Mouse (Mus musculus): ENCODE measurements at regions not wholly inside any gene's neighbourhood (a gene's known extent, or its start where the extent isn't known, plus 50 kb on each side); places are given as distances from the start of the nearest gene placed in this dataset.
A peak's percentile ranks its signal among the peaks of the same experiment; 100 is the strongest.

DNA sequence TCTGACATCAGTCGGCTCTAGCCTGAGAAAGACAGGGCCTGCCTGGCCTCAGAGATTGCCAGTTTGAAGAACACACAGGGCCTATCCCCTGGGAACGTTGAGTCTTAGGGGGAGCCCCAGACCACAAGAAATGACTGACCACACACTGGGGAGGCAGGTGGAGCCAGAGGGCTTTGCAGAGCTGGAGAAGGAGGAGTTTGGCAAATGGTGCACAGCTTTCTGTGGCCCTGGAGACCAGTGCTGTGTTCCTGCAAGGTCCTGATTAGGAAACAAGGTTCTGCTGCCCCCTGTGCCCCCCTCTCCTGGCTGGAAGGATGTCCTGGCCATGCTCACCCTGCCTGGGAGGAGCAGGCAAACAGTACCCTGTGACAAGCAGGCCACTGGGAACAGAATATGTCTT is 82.2 kb upstream of the 1600014C23Rik start:
- Histone ChIP-seq H3K27me3 (replicated peaks) (no peaks in the 10 kb centered on the region), H3K4me2 (no peak overlapping the region), H3K9ac (replicated peaks) (no peak overlapping the region), H3K36me3 (no peaks in the 10 kb centered on the region), H3K4me3 (replicated peaks) (no peak overlapping the region), H3K27ac (replicated peaks) (no peak overlapping the region), H3K4me1 (no peaks in the 10 kb centered on the region), H3K9me3 (replicated peaks) (no peaks in the 10 kb centered on the region)
- ATAC-seq (ENCODE audit: low FRiP score) = no peak
- 42% methylated on average over 2 of the region's 2 CpGs for WGBS

DNA sequence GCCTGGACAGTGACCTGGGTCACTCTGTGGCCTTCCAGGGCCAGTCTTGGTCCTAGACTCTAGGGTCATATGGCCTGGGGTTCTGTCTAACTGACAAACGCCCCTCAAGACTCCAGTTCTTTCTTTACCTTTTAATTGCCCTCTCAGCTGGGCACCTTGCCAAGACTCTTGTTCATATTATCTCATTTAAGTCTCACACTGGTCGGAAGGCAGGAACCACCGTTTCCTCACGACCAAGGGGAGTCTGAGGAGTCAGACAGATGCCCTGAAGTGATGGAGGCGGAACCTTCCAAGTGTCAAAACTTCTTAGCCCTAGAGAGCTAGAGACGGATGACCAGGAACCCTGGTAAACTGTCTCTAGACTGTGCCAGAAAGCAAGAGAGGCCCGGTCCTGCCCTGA is 81.7 kb upstream of the 1600014C23Rik start:
- no peaks in the 10 kb centered on the region for H3K4me1 ChIP-seq
- no peak overlapping the region for H3K27ac ChIP-seq (replicated peaks)
- H3K4me3 ChIP-seq (replicated peaks) = no peak overlapping the region
- H3K9me3 ChIP-seq (replicated peaks) = no peaks in the 10 kb centered on the region
- WGBS = 51% methylated on average over 7 of the region's 7 CpGs
- H3K4me2 ChIP-seq = no peak overlapping the region
- no peaks in the 10 kb centered on the region for H3K36me3 ChIP-seq
- H3K9ac ChIP-seq (replicated peaks) = no peak overlapping the region
- no peaks in the 10 kb centered on the region for H3K27me3 ChIP-seq (replicated peaks)
- no peak for ATAC-seq (ENCODE audit: low FRiP score)

DNA sequence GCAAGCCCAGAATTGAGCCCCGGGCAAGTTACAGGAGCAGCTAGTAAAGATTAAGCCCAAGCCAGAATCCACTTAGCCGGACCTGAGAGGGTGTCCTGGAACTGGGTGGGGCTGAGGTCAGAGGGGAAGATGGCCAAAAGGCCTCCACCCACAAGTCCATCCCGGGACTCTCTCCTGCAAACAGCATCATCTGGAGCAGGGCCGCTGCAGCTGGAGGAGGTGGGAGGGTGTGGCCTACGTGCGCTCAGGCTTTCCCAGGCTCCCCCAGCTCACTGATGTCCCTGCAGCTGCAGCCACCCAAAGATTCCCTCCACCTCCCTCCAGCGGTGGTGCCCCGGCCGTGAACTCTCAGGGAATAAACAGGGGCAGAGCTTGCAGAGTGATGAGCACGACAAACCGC is 80.9 kb upstream of the 1600014C23Rik start:
- Histone ChIP-seq H3K27ac (replicated peaks) (no peak overlapping the region), H3K9me3 (replicated peaks) (no peaks in the 10 kb centered on the region), H3K36me3 (no peaks in the 10 kb centered on the region), H3K4me1 (no peaks in the 10 kb centered on the region), H3K4me3 (replicated peaks) (no peak overlapping the region), H3K4me2 (no peak overlapping the region), H3K9ac (replicated peaks) (no peak overlapping the region), H3K27me3 (replicated peaks) (no peaks in the 10 kb centered on the region)
- ATAC-seq (ENCODE audit: low FRiP score) = no peak
- 29% methylated on average over 11 of the region's 11 CpGs for WGBS

DNA sequence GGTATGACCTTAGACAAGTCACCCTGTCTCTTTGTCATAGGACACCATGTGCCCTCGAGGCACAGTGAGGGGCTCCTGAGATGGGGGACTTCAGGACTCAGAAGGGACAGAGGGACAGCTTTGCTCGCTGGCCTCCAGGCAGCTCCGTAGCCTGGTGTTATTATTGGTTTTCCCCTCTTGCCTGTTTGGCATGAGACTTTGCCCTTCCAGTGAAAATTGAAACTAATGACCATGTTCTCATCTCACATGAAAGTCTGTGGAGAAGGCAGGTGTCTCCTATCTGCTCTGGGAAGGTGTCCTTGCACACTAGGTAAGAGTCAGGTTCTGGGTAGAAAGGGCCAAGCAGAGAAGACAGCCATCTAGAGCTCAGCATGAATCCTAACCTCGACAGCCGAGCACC is 80.3 kb upstream of the 1600014C23Rik start:
- Histone ChIP-seq H3K27me3 (replicated peaks) (no peaks in the 10 kb centered on the region), H3K4me2 (no peak overlapping the region), H3K4me3 (replicated peaks) (no peak overlapping the region), H3K4me1 (no peaks in the 10 kb centered on the region), H3K9me3 (replicated peaks) (no peaks in the 10 kb centered on the region), H3K36me3 (no peaks in the 10 kb centered on the region), H3K9ac (replicated peaks) (no peak overlapping the region), H3K27ac (replicated peaks) (no peak overlapping the region)
- 78% methylated on average over 5 of the region's 5 CpGs for WGBS
- no peak for ATAC-seq (ENCODE audit: low FRiP score)

DNA sequence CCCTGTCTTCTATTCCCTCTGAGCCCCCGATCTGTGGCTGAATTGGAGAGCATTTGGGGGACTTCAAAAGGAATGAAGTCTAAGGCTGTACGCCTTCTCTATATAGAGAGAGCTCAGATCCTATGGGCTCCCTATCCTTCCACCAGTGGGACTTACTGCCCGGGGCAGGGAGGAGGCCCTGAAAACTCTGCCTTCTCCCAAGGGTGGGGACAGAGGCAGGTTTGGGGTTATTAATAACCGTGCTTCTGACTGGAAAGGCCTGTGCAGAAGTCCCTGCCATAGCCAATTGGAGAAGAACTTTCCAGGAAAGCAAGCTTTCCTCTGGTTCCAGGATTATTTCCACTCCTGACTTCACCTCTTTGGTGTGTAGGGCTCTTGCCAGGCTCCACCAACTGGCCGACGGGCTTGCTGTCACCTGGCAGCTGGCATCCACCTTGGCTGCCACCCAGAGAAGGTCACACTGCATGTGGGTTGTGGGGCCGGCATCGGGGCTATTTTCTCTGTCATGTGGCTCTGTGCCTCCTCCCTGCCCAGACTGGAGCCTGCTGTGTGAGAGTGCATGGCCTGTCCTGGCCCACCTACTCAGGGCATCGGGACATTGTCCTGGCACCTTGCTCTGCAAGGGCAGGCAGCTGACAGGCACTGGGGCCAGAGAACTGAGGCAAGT is 78.8 kb upstream of the 1600014C23Rik start:
- no peak for ATAC-seq (ENCODE audit: low FRiP score)
- Histone ChIP-seq H3K36me3 (no peaks in the 10 kb centered on the region), H3K27me3 (replicated peaks) (peaks cover 2% of the 10 kb centered on the region; the same call in 1 of the 2 replicates), H3K4me2 (no peak overlapping the region), H3K4me3 (replicated peaks) (no peak overlapping the region), H3K9me3 (replicated peaks) (no peaks in the 10 kb centered on the region), H3K9ac (replicated peaks) (no peak overlapping the region), H3K4me1 (peaks cover 4% of the 10 kb centered on the region; the same call in 1 of the 2 replicates), H3K27ac (replicated peaks) (no peak overlapping the region)
- WGBS = 79% methylated on average over 9 of the region's 9 CpGs

DNA sequence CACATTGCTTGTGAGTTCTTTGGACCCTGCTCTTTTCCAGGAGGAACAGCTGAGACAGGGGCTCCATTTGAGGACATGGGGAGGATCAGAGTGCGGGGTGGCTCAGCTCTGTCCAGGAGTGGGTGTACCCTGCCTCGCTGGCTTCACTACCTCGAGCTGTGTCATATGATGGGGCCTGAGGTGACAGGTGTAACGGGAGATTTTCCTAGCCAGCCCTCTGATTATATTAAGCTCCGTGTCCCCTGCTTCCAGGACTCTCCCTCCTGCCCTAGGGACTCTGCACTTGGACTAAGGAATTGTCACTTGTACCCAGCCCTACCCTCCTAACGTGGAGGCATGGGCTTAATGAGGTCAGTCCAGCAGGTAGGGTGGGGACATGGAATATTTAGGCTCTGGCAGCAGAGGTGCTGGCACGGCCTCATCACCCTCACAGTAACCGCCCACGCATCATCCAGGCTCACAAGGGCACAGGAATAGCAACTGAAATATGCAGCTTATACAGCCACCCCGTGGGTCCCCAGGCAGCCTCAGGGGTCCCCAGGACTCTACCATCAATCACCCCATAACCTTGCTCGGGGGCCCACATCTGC is 78.1 kb upstream of the 1600014C23Rik start:
- peaks cover 3% of the 10 kb centered on the region for H3K27me3 ChIP-seq (replicated peaks)
- no peak for ATAC-seq (ENCODE audit: low FRiP score)
- WGBS = 83% methylated on average over 11 of the region's 11 CpGs

DNA sequence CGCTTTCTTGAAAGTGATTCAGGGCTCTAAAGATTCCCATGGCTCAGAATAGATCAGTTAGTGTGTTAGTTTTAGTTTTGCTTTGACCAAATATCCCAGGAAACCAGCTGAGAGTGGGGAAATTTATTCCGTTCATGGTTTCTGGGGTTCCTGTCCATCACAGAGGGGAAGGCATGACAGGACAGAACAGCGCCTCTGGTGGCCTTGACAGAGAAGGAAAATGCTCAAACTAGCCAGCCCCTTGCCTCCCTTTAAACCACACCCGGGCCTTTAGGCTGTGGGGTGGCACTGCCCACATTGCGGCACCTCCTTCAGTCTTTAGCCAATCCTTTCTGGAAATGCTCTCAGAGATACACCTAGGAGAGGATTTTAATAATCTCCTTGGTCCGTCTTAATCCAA is 76.1 kb upstream of the 1600014C23Rik start:
- no peaks in the 10 kb centered on the region for H3K9me3 ChIP-seq (replicated peaks)
- no peak overlapping the region for H3K4me2 ChIP-seq
- H3K27me3 ChIP-seq (replicated peaks) = peaks cover 22% of the 10 kb centered on the region
- H3K27ac ChIP-seq (replicated peaks) = no peak overlapping the region
- no peak overlapping the region for H3K4me3 ChIP-seq (replicated peaks)
- peaks cover 22% of the 10 kb centered on the region for H3K4me1 ChIP-seq
- H3K9ac ChIP-seq (replicated peaks) = no peak overlapping the region
- no peak for ATAC-seq (ENCODE audit: low FRiP score)
- 94% methylated on average over 6 of the region's 6 CpGs for WGBS
- H3K36me3 ChIP-seq = no peaks in the 10 kb centered on the region

More for the DNA sequence above, 78.1 kb upstream of the 1600014C23Rik start:
- Histone ChIP-seq H3K9ac (replicated peaks) (no peak overlapping the region), H3K9me3 (replicated peaks) (no peaks in the 10 kb centered on the region), H3K4me3 (replicated peaks) (no peak overlapping the region), H3K4me2 (no peak overlapping the region), H3K36me3 (no peaks in the 10 kb centered on the region), H3K27ac (replicated peaks) (no peak overlapping the region), H3K4me1 (peaks cover 11% of the 10 kb centered on the region)

DNA sequence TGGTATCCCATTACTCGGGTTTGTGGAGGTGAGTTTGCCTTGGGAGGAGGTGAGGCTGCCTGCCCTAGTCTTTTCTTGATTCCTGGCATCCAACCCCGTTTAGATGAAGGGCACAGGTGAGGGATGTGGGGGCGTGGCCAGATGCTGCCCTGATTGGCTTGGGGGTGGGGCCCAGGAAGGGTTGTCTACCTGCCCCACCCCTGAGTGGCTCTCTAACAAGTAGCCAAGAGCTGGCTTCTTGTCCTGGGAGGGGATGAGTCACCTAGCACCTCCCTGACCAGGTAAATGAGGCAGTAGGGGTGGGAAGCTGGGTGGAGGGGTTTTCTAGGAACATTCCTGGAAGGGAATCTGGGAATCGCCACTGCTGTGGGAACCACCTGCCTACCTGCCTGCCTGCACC is 74.7 kb upstream of the 1600014C23Rik start:
- H3K4me1 ChIP-seq = peaks cover 22% of the 10 kb centered on the region
- H3K36me3 ChIP-seq = no peaks in the 10 kb centered on the region
- WGBS = 69% methylated on average over 4 of the region's 4 CpGs
- H3K4me2 ChIP-seq = no peak overlapping the region
- no peak overlapping the region for H3K9ac ChIP-seq (replicated peaks)
- ATAC-seq (ENCODE audit: low FRiP score) = no peak
- no peaks in the 10 kb centered on the region for H3K9me3 ChIP-seq (replicated peaks)
- H3K27me3 ChIP-seq (replicated peaks) = peaks cover 26% of the 10 kb centered on the region
- H3K4me3 ChIP-seq (replicated peaks) = no peak overlapping the region
- H3K27ac ChIP-seq (replicated peaks) = no peak overlapping the region

DNA sequence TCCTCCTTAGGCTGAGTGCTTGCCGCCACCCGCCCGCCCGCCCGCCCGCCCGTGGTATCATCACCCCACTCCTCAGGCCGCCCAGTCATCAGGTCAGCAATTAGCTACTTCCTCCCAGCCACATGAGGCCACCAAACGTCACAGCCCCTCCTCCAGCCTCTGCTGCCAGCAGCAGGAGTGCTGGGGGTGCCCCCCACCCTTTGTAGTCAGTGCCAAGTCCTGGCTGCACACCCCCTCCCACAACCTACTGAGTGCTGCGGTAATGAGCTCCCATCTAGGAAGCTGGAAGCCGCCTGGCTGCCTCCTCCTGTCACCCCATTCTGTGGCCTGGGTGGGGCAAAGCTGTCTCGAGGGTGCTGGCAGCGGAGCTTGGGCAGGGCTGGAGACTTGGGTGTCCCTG is 73.8 kb upstream of the 1600014C23Rik start:
- Histone ChIP-seq H3K4me3 (replicated peaks) (no peak overlapping the region), H3K4me1 (peaks cover 22% of the 10 kb centered on the region), H3K9ac (replicated peaks) (no peak overlapping the region), H3K27me3 (replicated peaks) (peaks cover 26% of the 10 kb centered on the region), H3K36me3 (no peaks in the 10 kb centered on the region), H3K4me2 (no peak overlapping the region), H3K27ac (replicated peaks) (no peak overlapping the region), H3K9me3 (replicated peaks) (no peaks in the 10 kb centered on the region)
- ATAC-seq (ENCODE audit: low FRiP score) = 0 out of 2 replicates have a peak, but pooled peaks have one; percentile 30
- 34% methylated on average over 13 of the region's 13 CpGs for WGBS

DNA sequence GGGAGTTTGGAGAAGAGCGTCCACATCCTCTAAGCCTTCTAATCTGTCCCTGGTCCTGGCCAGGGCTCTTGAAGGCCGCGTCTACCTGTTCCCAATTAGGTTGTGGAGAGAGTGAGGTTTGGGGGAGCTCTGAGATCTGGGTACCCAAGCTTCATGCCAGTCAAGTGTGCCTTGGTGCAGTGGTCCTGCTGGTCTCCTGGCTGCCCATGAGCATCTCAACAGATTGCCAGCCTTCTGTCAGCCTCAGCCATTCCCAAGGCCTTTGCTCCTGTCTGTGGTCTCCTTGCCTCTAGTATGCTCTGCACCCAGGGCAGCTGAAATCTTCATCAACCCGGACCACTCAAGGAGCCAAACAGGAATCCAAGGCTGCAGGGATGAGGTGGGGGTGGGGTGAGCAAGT is 73.2 kb upstream of the 1600014C23Rik start:
- Histone ChIP-seq H3K4me1 (peaks cover 22% of the 10 kb centered on the region), H3K4me2 (no peak overlapping the region), H3K36me3 (no peaks in the 10 kb centered on the region), H3K27ac (replicated peaks) (no peak overlapping the region), H3K9me3 (replicated peaks) (no peaks in the 10 kb centered on the region), H3K27me3 (replicated peaks) (peaks cover 26% of the 10 kb centered on the region), H3K4me3 (replicated peaks) (no peak overlapping the region), H3K9ac (replicated peaks) (no peak overlapping the region)
- no peak for ATAC-seq (ENCODE audit: low FRiP score)
- 73% methylated on average over 4 of the region's 4 CpGs for WGBS

DNA sequence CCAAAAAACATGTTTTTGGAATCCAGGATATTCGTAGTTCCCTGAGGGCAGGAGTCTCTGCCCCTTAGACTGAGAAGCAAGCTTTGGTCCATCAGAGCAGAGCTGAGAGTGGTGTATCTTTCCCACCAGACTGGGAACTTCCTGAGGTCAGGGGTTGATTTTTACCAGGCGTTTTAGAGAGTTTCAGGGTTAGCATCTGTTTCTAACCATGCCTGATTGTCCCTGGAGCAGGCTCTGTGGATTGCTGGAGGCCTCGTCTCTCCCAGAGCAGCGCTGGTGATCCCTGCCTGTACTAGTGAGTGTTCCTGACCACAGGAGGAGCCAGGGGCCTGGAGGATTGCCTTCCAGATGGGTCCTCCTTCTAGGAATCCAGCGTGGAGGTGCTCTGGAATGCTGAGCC is 72.8 kb upstream of the 1600014C23Rik start:
- 65% methylated on average over 5 of the region's 5 CpGs for WGBS
- Histone ChIP-seq H3K4me2 (no peak overlapping the region), H3K27me3 (replicated peaks) (peaks cover 26% of the 10 kb centered on the region), H3K27ac (replicated peaks) (no peak overlapping the region), H3K9me3 (replicated peaks) (no peaks in the 10 kb centered on the region), H3K36me3 (no peaks in the 10 kb centered on the region), H3K4me3 (replicated peaks) (no peak overlapping the region), H3K4me1 (peaks cover 22% of the 10 kb centered on the region), H3K9ac (replicated peaks) (no peak overlapping the region)
- ATAC-seq (ENCODE audit: low FRiP score) = no peak

DNA sequence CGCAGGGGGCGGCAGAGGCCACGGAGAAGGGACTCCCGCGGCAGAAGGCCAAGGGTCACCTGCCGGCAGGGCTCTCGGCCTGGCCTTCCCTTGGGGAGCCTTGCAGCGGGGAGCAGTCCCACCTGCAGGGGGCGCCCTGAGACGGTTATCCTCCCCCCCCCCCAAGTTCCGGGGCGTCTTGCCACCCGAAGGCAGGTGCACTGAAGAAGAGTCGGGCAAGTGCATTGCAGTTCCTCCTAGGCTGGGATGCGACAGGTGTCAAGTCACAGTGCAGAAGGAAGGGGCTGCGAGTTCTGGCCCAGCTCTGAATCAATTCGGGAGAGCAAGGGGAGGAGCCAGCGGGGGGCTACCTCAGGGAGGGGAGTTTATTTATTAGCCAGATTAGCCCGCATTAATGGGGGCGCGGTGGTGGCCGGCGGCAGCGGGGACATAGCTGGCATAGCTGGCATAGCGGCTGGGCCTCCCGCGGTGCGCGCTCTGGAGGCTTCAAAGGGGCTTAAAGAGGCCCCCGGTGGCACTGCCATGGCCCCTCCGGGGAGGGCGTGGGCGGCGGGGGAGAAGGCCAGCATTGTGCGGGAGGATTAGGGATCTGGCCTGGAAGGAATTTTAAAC is 71.9 kb upstream of the 1600014C23Rik start:
- H3K9me3 ChIP-seq (replicated peaks) = no peaks in the 10 kb centered on the region
- peaks cover 26% of the 10 kb centered on the region for H3K27me3 ChIP-seq (replicated peaks)
- no peak overlapping the region for H3K9ac ChIP-seq (replicated peaks)
- H3K4me1 ChIP-seq = peaks cover 22% of the 10 kb centered on the region
- under 1% methylated on average over 33 of the region's 35 CpGs for WGBS
- ATAC-seq (ENCODE audit: low FRiP score) = no peak
- no peaks in the 10 kb centered on the region for H3K36me3 ChIP-seq
- H3K4me2 ChIP-seq = peak overlapping the region; percentile 40
- no peak overlapping the region for H3K27ac ChIP-seq (replicated peaks)
- no peak overlapping the region for H3K4me3 ChIP-seq (replicated peaks)

Measured in neural tube, embryonic 15.5 days (tissue).